Mouse (Mus musculus) heart, adult 2 months (tissue): ENCODE data around the gene Tuba1b.

Source experiments
- CTCF ChIP-seq: fragments of 200-600 bp; IDR thresholded peaks from 2 replicates; pipeline ENCODE4 v1.8.1; 2022; ENCODE audit warnings: antibody characterized with exemption, mild to moderate bottlenecking, moderate library complexity
- POLR2A ChIP-seq: fragments of 200-500 bp; IDR thresholded peaks from 2 replicates; pipeline ENCODE4 v1.6.1; 2011; ENCODE audit warnings: mild to moderate bottlenecking, low read depth, low read length, control low read depth; ENCODE audit not compliant: insufficient read depth

DNA sequence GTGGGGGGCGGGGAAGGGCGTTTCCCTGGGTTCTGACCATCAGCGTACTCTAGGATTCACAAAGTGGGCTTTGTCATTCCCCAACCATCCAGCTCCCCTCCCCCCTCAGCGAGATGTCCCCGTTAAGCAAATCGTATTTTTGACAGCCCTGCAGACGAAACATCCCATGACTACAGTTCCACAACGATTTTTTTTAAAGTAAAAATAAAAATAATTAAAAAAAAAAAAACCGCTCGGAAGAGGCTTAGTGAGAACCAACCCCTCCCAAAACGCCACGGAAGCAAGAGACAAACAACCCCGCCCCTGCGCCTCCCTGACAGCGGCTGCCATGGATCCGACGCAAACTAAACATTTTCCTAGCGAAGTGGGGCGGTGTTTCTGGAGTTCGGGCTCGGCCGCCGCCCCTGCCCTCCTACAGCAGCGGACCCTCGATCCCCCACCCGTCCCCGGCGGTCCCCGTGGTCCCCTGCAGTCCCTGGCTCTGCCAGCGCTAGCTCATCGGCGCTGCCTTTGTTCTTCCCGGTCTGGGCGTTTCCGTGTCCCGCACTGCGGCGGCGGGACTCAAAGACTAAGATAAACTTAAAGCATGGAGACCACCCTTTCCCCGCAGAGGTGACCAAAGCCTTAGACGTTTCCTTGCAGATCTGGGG lies 18.5 kb upstream of the Tuba1b start:
- TF ChIP-seq POLR2A: no peak
- TF ChIP-seq CTCF: peak; percentile 74
